Mouse (Mus musculus) hindbrain, embryonic 16.5 days (tissue): ENCODE data around the gene Olfr1378. TPM values are rescaled to one million over a fixed set of nuclear protein-coding genes. Genes with fewer than 3 reads are reported as not detected.

Experiments used
- ATAC-seq: fragments of 200-750 bp; cut with Nextera tagmentation; 2 replicates; pipeline ENCODE4 v1.8.0; 2017; ENCODE audit warnings: moderate TSS enrichment, moderate library complexity
- H3K27ac ChIP-seq: fragments of 300-500 bp; sonication (generic); 2 replicates; pipeline ENCODE4 v1.5.1; 2014; ENCODE audit warnings: low read depth, mild to moderate bottlenecking, control low read depth, low read length, moderate library complexity
- H3K27me3 ChIP-seq: fragments of 300-500 bp; sonication (generic); replicated peaks from 2 replicates; pipeline ENCODE4 v1.6.1; 2014; ENCODE audit warnings: low read length; ENCODE audit not compliant: control insufficient read depth, insufficient read depth
- H3K36me3 ChIP-seq: fragments of 300-500 bp; sonication (generic); 2 replicates; pipeline ENCODE4 v1.6.1; 2014; ENCODE audit warnings: mild to moderate bottlenecking, low read length, moderate library complexity, mixed read lengths; ENCODE audit not compliant: control insufficient read depth, insufficient read depth
- H3K4me1 ChIP-seq: fragments of 300-500 bp; sonication (generic); 2 replicates; pipeline ENCODE4 v1.6.1; 2014; ENCODE audit warnings: low read depth, low read length; ENCODE audit not compliant: control insufficient read depth, insufficient read depth
- H3K4me2 ChIP-seq: fragments of 300-500 bp; sonication (generic); 2 replicates; pipeline ENCODE4 v1.6.1; 2014; ENCODE audit warnings: mild to moderate bottlenecking, low read length, control low read depth, moderate library complexity
- H3K4me3 ChIP-seq: fragments of 300-500 bp; sonication (generic); 2 replicates; pipeline ENCODE4 v1.5.1; 2014; ENCODE audit warnings: mild to moderate bottlenecking, low read length, control low read depth, moderate library complexity
- H3K9ac ChIP-seq: fragments of 300-500 bp; sonication (generic); 2 replicates; pipeline ENCODE4 v1.6.1; 2014; ENCODE audit warnings: low read depth, mild to moderate bottlenecking, control low read depth, low read length, moderate library complexity
- H3K9me3 ChIP-seq: fragments of 300-500 bp; sonication (generic); 2 replicates; pipeline ENCODE4 v1.6.1; 2014; ENCODE audit warnings: mild to moderate bottlenecking, low read length, moderate library complexity; ENCODE audit not compliant: control insufficient read depth
- WGBS: fragments of 180-500 bp; shearing (Covaris S2); extraction: QIAGEN DNeasy Blood & Tissue Kit; methylation state at CpG from one replicate; pipeline ENCODE4 v1.1.7; 2014; 5-methylcytosine and 5-hydroxymethylcytosine counted together
- polyA plus RNA-seq: library from polyadenylated mRNA; unstranded; fragments of >200 nt; fragmentation: Nextera tagmentation; extraction: Ambion mirVana; gene quantifications from 2 replicates; pipeline ENCODE4 v1.2.1, GENCODE M21; 2015

Olfr1378 gene
- not detected in 2 replicates for polyA plus RNA-seq

- Histone ChIP-seq H3K36me3 (no peaks in the 10 kb centered on the region), H3K27me3 (no peaks in the 10 kb centered on the region), H3K9me3 (no peaks in the 10 kb centered on the region), H3K4me1 (no peaks in the 10 kb centered on the region), H3K9ac (no peak within 1 kb of the TSS), H3K4me3 (no peak within 1 kb of the TSS), H3K4me2 (no peak within 1 kb of the TSS), H3K27ac (no peak within 1 kb of the TSS)
- ATAC-seq: no peak
- 90% methylated on average over 11 of the region's 11 CpGs for WGBS
Measured at GRCm38 (mm10) chr11:50966230-50966629, at the start of gene Olfr1378. Olfr1378 (plus strand) TSS chr11:50966530.

GRCm38 (mm10) chr11:50930469-50931014 is 35.8 kb upstream of the Olfr1378 start:
- H3K4me2 ChIP-seq: peak overlapping the region; percentile 88
- H3K27ac ChIP-seq: peak overlapping the region; percentile 86
- H3K27me3 ChIP-seq: no peaks in the 10 kb centered on the region
- peak overlapping the region; percentile 76 for H3K9ac ChIP-seq
- H3K9me3 ChIP-seq: no peaks in the 10 kb centered on the region
- peak overlapping the region; percentile 60 for H3K4me3 ChIP-seq
- peaks cover 5% of the 10 kb centered on the region for H3K4me1 ChIP-seq
- no peaks in the 10 kb centered on the region for H3K36me3 ChIP-seq
- WGBS: 19% methylated on average over 14 of the region's 14 CpGs
- no peak for ATAC-seq

GRCm38 (mm10) chr11:50931021-50931420 is 35.3 kb upstream of the Olfr1378 start:
- H3K27me3 ChIP-seq: no peaks in the 10 kb centered on the region
- H3K9ac ChIP-seq: peak overlapping the region; percentile 76
- H3K4me2 ChIP-seq: peak overlapping the region; percentile 88
- H3K27ac ChIP-seq: peak overlapping the region; percentile 86
- H3K36me3 ChIP-seq: no peaks in the 10 kb centered on the region
- peaks cover 5% of the 10 kb centered on the region for H3K4me1 ChIP-seq
- ATAC-seq: peak; percentile 72
- H3K4me3 ChIP-seq: peak overlapping the region; percentile 60
- WGBS: 2% methylated on average over 16 of the region's 16 CpGs
- no peaks in the 10 kb centered on the region for H3K9me3 ChIP-seq

- no peaks in the 10 kb centered on the region for H3K27me3 ChIP-seq
- no peaks in the 10 kb centered on the region for H3K9me3 ChIP-seq
- H3K4me3 ChIP-seq: peak within 1 kb of the TSS; percentile 60
- peaks cover 5% of the 10 kb centered on the region for H3K4me1 ChIP-seq
- WGBS: 0% methylated on average over 18 of the region's 18 CpGs
- ATAC-seq: peak; percentile 96
- peak within 1 kb of the TSS; percentile 86 for H3K27ac ChIP-seq
- peak within 1 kb of the TSS; percentile 88 for H3K4me2 ChIP-seq
- H3K36me3 ChIP-seq: no peaks in the 10 kb centered on the region
- H3K9ac ChIP-seq: peak within 1 kb of the TSS; percentile 76
Measured at GRCm38 (mm10) chr11:50931451-50931866, 34.9 kb upstream of the Olfr1378 start, which contains the start of gene Zfp354b. Zfp354b (minus strand) TSS chr11:50931633.

GRCm38 (mm10) chr11:50932040-50932439 is 34.3 kb upstream of the Olfr1378 start:
- Histone ChIP-seq H3K9me3 (no peaks in the 10 kb centered on the region), H3K4me1 (peaks cover 5% of the 10 kb centered on the region), H3K27ac (peak overlapping the region; percentile 64), H3K27me3 (no peaks in the 10 kb centered on the region), H3K4me3 (no peak overlapping the region; the same call in 1 of the 2 replicates), H3K9ac (no peak overlapping the region), H3K4me2 (peak overlapping the region; percentile 88), H3K36me3 (no peaks in the 10 kb centered on the region)
- WGBS: 64% methylated on average over 1 of the region's 1 CpGs
- peak; percentile 43 for ATAC-seq

- H3K4me3 ChIP-seq: no peak overlapping the region
Measured at GRCm38 (mm10) chr11:50938435-50938834, 27.9 kb upstream of the Olfr1378 start.

GRCm38 (mm10) chr11:50939621-50940366 is 26.5 kb upstream of the Olfr1378 start:
- Histone ChIP-seq H3K36me3 (no peaks in the 10 kb centered on the region), H3K27ac (no peak overlapping the region), H3K27me3 (no peaks in the 10 kb centered on the region), H3K9ac (no peak overlapping the region), H3K4me1 (no peaks in the 10 kb centered on the region), H3K9me3 (no peaks in the 10 kb centered on the region), H3K4me3 (no peak overlapping the region), H3K4me2 (no peak overlapping the region)
- peak; percentile 82 for ATAC-seq
- 34% methylated on average over 14 of the region's 14 CpGs for WGBS

More at GRCm38 (mm10) chr11:50938435-50938834, 27.9 kb upstream of the Olfr1378 start:
- no peak for ATAC-seq
- Histone ChIP-seq H3K4me2 (no peak overlapping the region), H3K9me3 (no peaks in the 10 kb centered on the region), H3K9ac (no peak overlapping the region), H3K27me3 (no peaks in the 10 kb centered on the region), H3K27ac (no peak overlapping the region), H3K4me1 (no peaks in the 10 kb centered on the region), H3K36me3 (no peaks in the 10 kb centered on the region)
- WGBS: 82% methylated on average over 8 of the region's 8 CpGs

GRCm38 (mm10) chr11:50942386-50942785 is 23.9 kb upstream of the Olfr1378 start:
- 69% methylated on average over 12 of the region's 12 CpGs for WGBS
- ATAC-seq: no peak

GRCm38 (mm10) chr11:50943506-50943905 is 22.8 kb upstream of the Olfr1378 start, which contains the start of gene 4933414I15Rik:
4933414I15Rik (minus strand) TSS chr11:50943765.
- no peaks in the 10 kb centered on the region for H3K36me3 ChIP-seq
- no peak within 1 kb of the TSS for H3K27ac ChIP-seq
- H3K4me3 ChIP-seq: no peak within 1 kb of the TSS
- H3K4me1 ChIP-seq: no peaks in the 10 kb centered on the region
- H3K27me3 ChIP-seq: no peaks in the 10 kb centered on the region
- no peak within 1 kb of the TSS for H3K4me2 ChIP-seq
- H3K9ac ChIP-seq: no peak within 1 kb of the TSS
- ATAC-seq: no peak
- WGBS: 83% methylated on average over 14 of the region's 14 CpGs
- H3K9me3 ChIP-seq: no peaks in the 10 kb centered on the region

More at GRCm38 (mm10) chr11:50942386-50942785, 23.9 kb upstream of the Olfr1378 start:
- Histone ChIP-seq H3K27me3 (no peaks in the 10 kb centered on the region), H3K36me3 (no peaks in the 10 kb centered on the region), H3K27ac (no peak overlapping the region), H3K9ac (no peak overlapping the region), H3K9me3 (no peaks in the 10 kb centered on the region), H3K4me1 (no peaks in the 10 kb centered on the region), H3K4me3 (no peak overlapping the region), H3K4me2 (no peak overlapping the region)
